Mouse (Mus musculus): ENCODE data around the gene Acsbg1. TPM values are rescaled to one million over a fixed set of nuclear protein-coding genes. Genes with fewer than 3 reads are reported as not detected.

The Acsbg1 gene
- polyA plus RNA-seq, 1 experiment from 2014 or later: 68.3 TPM

GRCm38 (mm10) chr9:54647456-54647855 lies 14.2 kb downstream of the Acsbg1 start:
- peak; percentile 57 for TF ChIP-seq EP300 (optimal IDR thresholded peaks at IDR 0.05)
- TF ChIP-seq CTCF (IDR thresholded peaks at IDR 0.05; ENCODE audit: low read depth): no peak
- Histone ChIP-seq H3K9ac (ENCODE audit: low read length) (no peak overlapping the region), H3K4me1 (replicated peaks; ENCODE audit: control insufficient read depth, insufficient read depth) (no peaks in the 10 kb centered on the region), H3K4me2 (replicated peaks; ENCODE audit: low read depth) (no peak overlapping the region), H3K27ac (replicated peaks) (peak overlapping the region; percentile 50; the same call in 1 of the 2 replicates), H3K4me3 (ENCODE audit: low read depth, low read length) (no peak overlapping the region), H3K27me3 (ENCODE audit: control insufficient read depth, insufficient read depth, low read length) (no peaks in the 10 kb centered on the region), H3K36me3 (ENCODE audit: control insufficient read depth, insufficient read depth, low read length) (no peaks in the 10 kb centered on the region), H3K9me3 (ENCODE audit: control insufficient read depth, low read length) (no peaks in the 10 kb centered on the region)
- no peak for DNase-seq (ENCODE audit: low spot score)
- 43% methylated on average over 2 of the region's 2 CpGs for WGBS
- peak; percentile 6; the same call in 1 of the 2 replicates for ATAC-seq (ENCODE audit: low FRiP score, low TSS enrichment)

- no peak overlapping the region for H3K9ac ChIP-seq (ENCODE audit: low read length)
- H3K4me2 ChIP-seq (replicated peaks; ENCODE audit: low read depth): no peak overlapping the region
- 67% methylated on average over 9 of the region's 9 CpGs for WGBS
- DNase-seq (ENCODE audit: low spot score) (no peak), ATAC-seq (ENCODE audit: low FRiP score, low TSS enrichment) (no peak)
- H3K27me3 ChIP-seq (ENCODE audit: control insufficient read depth, insufficient read depth, low read length): no peaks in the 10 kb centered on the region
- no peak overlapping the region for H3K4me3 ChIP-seq (ENCODE audit: low read depth, low read length)
- H3K27ac ChIP-seq (replicated peaks): peak overlapping the region; percentile 31
- no peaks in the 10 kb centered on the region for H3K4me1 ChIP-seq (replicated peaks; ENCODE audit: control insufficient read depth, insufficient read depth)
- no peaks in the 10 kb centered on the region for H3K36me3 ChIP-seq (ENCODE audit: control insufficient read depth, insufficient read depth, low read length)
- H3K9me3 ChIP-seq (ENCODE audit: control insufficient read depth, low read length): no peaks in the 10 kb centered on the region
- TF ChIP-seq EP300 (optimal IDR thresholded peaks at IDR 0.05) (no peak), CTCF (IDR thresholded peaks at IDR 0.05; ENCODE audit: low read depth) (no peak)
Measured at GRCm38 (mm10) chr9:54646252-54646651, 15.4 kb downstream of the Acsbg1 start.

GRCm38 (mm10) chr9:54645530-54645929 lies 16.1 kb downstream of the Acsbg1 start:
- ATAC-seq (ENCODE audit: low FRiP score, low TSS enrichment) (no peak), DNase-seq (ENCODE audit: low spot score) (no peak)
- Histone ChIP-seq H3K9ac (ENCODE audit: low read length) (no peak overlapping the region), H3K27ac (replicated peaks) (peak overlapping the region; percentile 40), H3K36me3 (ENCODE audit: control insufficient read depth, insufficient read depth, low read length) (no peaks in the 10 kb centered on the region), H3K9me3 (ENCODE audit: control insufficient read depth, low read length) (no peaks in the 10 kb centered on the region), H3K27me3 (ENCODE audit: control insufficient read depth, insufficient read depth, low read length) (no peaks in the 10 kb centered on the region), H3K4me3 (ENCODE audit: low read depth, low read length) (no peak overlapping the region), H3K4me1 (replicated peaks; ENCODE audit: control insufficient read depth, insufficient read depth) (no peaks in the 10 kb centered on the region), H3K4me2 (replicated peaks; ENCODE audit: low read depth) (no peak overlapping the region)
- no peak for TF ChIP-seq EP300 (optimal IDR thresholded peaks at IDR 0.05)
- 73% methylated on average over 6 of the region's 6 CpGs for whole genome bisulfite sequencing

GRCm38 (mm10) chr9:54643179-54643578 lies 18.5 kb downstream of the Acsbg1 start:
- WGBS: 54% methylated on average over 7 of the region's 7 CpGs
- H3K27me3 ChIP-seq (ENCODE audit: control insufficient read depth, insufficient read depth, low read length): no peaks in the 10 kb centered on the region
- no peaks in the 10 kb centered on the region for H3K9me3 ChIP-seq (ENCODE audit: control insufficient read depth, low read length)
- peak overlapping the region; percentile 78 for H3K27ac ChIP-seq (replicated peaks)
- ATAC-seq (ENCODE audit: low FRiP score, low TSS enrichment): peak; percentile 87
- peak; percentile 75 for TF ChIP-seq EP300 (optimal IDR thresholded peaks at IDR 0.05)
- TF ChIP-seq CTCF (IDR thresholded peaks at IDR 0.05; ENCODE audit: low read depth): no peak
- no peak overlapping the region for H3K4me3 ChIP-seq (ENCODE audit: low read depth, low read length)
- no peaks in the 10 kb centered on the region for H3K36me3 ChIP-seq (ENCODE audit: control insufficient read depth, insufficient read depth, low read length)
- no peak overlapping the region for H3K9ac ChIP-seq (ENCODE audit: low read length)
- peak; percentile 27 for DNase-seq (ENCODE audit: low spot score)
- H3K4me2 ChIP-seq (replicated peaks; ENCODE audit: low read depth): no peak overlapping the region
- H3K4me1 ChIP-seq (replicated peaks; ENCODE audit: control insufficient read depth, insufficient read depth): no peaks in the 10 kb centered on the region

GRCm38 (mm10) chr9:54642556-54642955 lies 19.1 kb downstream of the Acsbg1 start:
- Histone ChIP-seq H3K9me3 (ENCODE audit: control insufficient read depth, low read length) (no peaks in the 10 kb centered on the region), H3K4me2 (replicated peaks; ENCODE audit: low read depth) (no peak overlapping the region), H3K4me3 (ENCODE audit: low read depth, low read length) (no peak overlapping the region), H3K27me3 (ENCODE audit: control insufficient read depth, insufficient read depth, low read length) (no peaks in the 10 kb centered on the region), H3K9ac (ENCODE audit: low read length) (no peak overlapping the region), H3K4me1 (replicated peaks; ENCODE audit: control insufficient read depth, insufficient read depth) (no peaks in the 10 kb centered on the region), H3K36me3 (ENCODE audit: control insufficient read depth, insufficient read depth, low read length) (no peaks in the 10 kb centered on the region), H3K27ac (replicated peaks) (peak overlapping the region; percentile 78)
- WGBS: 53% methylated on average over 4 of the region's 4 CpGs
- ATAC-seq (ENCODE audit: low FRiP score, low TSS enrichment) (peak; percentile 55), DNase-seq (ENCODE audit: low spot score) (no peak)
- no peak for TF ChIP-seq EP300 (optimal IDR thresholded peaks at IDR 0.05)
- TF ChIP-seq CTCF (IDR thresholded peaks at IDR 0.05; ENCODE audit: low read depth): no peak

GRCm38 (mm10) chr9:54642149-54642548 lies 19.5 kb downstream of the Acsbg1 start:
- H3K4me1 ChIP-seq (replicated peaks; ENCODE audit: control insufficient read depth, insufficient read depth): no peaks in the 10 kb centered on the region
- H3K36me3 ChIP-seq (ENCODE audit: control insufficient read depth, insufficient read depth, low read length): no peaks in the 10 kb centered on the region
- DNase-seq (ENCODE audit: low spot score) (no peak), ATAC-seq (ENCODE audit: low FRiP score, low TSS enrichment) (no peak; the same call in 1 of the 2 replicates)
- no peak overlapping the region for H3K4me2 ChIP-seq (replicated peaks; ENCODE audit: low read depth)
- H3K9ac ChIP-seq (ENCODE audit: low read length): no peak overlapping the region
- no peak overlapping the region for H3K4me3 ChIP-seq (ENCODE audit: low read depth, low read length)
- no peaks in the 10 kb centered on the region for H3K9me3 ChIP-seq (ENCODE audit: control insufficient read depth, low read length)
- H3K27ac ChIP-seq (replicated peaks): peak overlapping the region; percentile 78
- no peaks in the 10 kb centered on the region for H3K27me3 ChIP-seq (ENCODE audit: control insufficient read depth, insufficient read depth, low read length)
- WGBS: 46% methylated on average over 2 of the region's 2 CpGs
- no peak for TF ChIP-seq CTCF (IDR thresholded peaks at IDR 0.05; ENCODE audit: low read depth)
- no peak for TF ChIP-seq EP300 (optimal IDR thresholded peaks at IDR 0.05)

Data from stomach, postnatal 0 days (tissue).